Mouse (Mus musculus) heart, embryonic 11.5 days (tissue): Measurements from ENCODE around the gene Cdc42. TPM values are rescaled to one million over a fixed set of nuclear protein-coding genes. Genes with fewer than 3 reads are reported as not detected.

Experiments
- ATAC-seq: fragments of 200-750 bp; cut with Nextera tagmentation; replicated peaks from 2 replicates; pipeline ENCODE4 v1.8.0; 2017; ENCODE audit warnings: moderate library complexity; ENCODE audit not compliant: insufficient number of reproducible peaks, low FRiP score, low TSS enrichment
- H3K27ac ChIP-seq: fragments of 300-500 bp; sonication (generic); 2 replicates; pipeline ENCODE4 v1.5.1; 2014; ENCODE audit warnings: mild to moderate bottlenecking, low read depth, low read length
- H3K27me3 ChIP-seq: fragments of 300-500 bp; sonication (generic); 2 replicates; pipeline ENCODE4 v1.6.1; 2014; ENCODE audit warnings: mild to moderate bottlenecking, low read length, mixed read lengths; ENCODE audit not compliant: control insufficient read depth, insufficient read depth
- H3K36me3 ChIP-seq: fragments of 300-500 bp; sonication (generic); 2 replicates; pipeline ENCODE4 v1.6.1; 2014; ENCODE audit warnings: mild to moderate bottlenecking, low read length, moderate library complexity, mixed read lengths; ENCODE audit not compliant: control insufficient read depth, insufficient read depth
- H3K4me1 ChIP-seq: fragments of 300-500 bp; sonication (generic); 2 replicates; pipeline ENCODE4 v1.6.1; 2014; ENCODE audit warnings: low read length; ENCODE audit not compliant: control insufficient read depth, insufficient read depth
- H3K4me2 ChIP-seq: fragments of 300-500 bp; sonication (generic); 2 replicates; pipeline ENCODE4 v1.6.1; 2014; ENCODE audit warnings: mild to moderate bottlenecking, moderate library complexity
- H3K4me3 ChIP-seq: fragments of 300-500 bp; sonication (generic); 2 replicates; pipeline ENCODE4 v1.5.1; 2014; ENCODE audit warnings: low read depth, low read length
- H3K9ac ChIP-seq: fragments of 300-500 bp; sonication (generic); 2 replicates; pipeline ENCODE4 v1.6.1; 2014; ENCODE audit warnings: mild to moderate bottlenecking, low read depth, low read length, moderate library complexity
- H3K9me3 ChIP-seq: fragments of 300-500 bp; sonication (generic); replicated peaks from 2 replicates; pipeline ENCODE4 v1.6.1; 2016; ENCODE audit warnings: low read length; ENCODE audit not compliant: control insufficient read depth
- WGBS: fragments of 180-500 bp; shearing (Covaris S2); extraction: QIAGEN DNeasy Blood & Tissue Kit; methylation state at CpG from one replicate; pipeline ENCODE4 v1.1.7; 2014; ENCODE audit not compliant: insufficient replicate concordance; 5-methylcytosine and 5-hydroxymethylcytosine counted together
- polyA plus RNA-seq: library from polyadenylated mRNA; unstranded; fragments of >200 nt; fragmentation: Nextera tagmentation; extraction: Ambion mirVana; gene quantifications from 2 replicates; pipeline ENCODE4 v1.2.1, GENCODE M21; 2014

Cdc42 gene
- 525 and 599 TPM in 2 replicates for polyA plus RNA-seq

DNA sequence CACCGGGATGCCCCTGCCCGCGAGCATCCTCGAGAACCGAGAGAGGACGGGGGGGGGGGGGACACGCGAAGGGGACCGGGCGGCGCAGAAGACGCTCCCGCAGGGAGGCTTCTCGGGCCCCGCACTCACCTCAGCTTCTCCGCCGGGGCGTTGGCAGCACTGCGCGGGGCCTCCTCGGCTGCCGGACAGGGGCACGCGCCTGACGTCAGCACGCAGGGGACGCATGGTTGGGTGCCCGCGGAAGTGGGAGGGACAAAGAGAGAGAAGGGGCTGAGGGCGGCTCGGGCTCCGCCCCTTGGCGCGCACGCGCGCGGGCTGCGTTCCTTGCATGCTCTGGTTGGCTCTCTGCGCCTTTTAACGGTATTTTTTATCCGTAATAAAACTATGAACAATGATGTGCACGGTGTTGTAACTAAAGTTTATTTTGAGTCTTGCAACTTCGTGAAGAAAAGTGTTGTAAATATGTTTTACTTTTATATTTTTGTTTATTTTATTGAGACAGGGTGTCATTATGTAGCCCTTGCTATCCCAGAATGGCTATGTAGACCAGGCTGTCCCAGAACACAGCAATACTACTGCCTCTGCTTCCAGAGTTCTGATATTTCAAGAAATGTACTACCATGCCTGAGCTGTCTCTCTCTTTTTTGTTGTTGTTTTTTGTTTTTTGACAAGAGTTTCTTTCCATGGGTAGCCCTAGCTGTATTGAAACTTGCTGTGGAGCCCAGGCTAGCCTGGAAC lies at the start of gene Cdc42:
Cdc42 (minus strand) TSS at position 204 of the 738 bp plus-strand sequence.
- no peaks in the 10 kb centered on the region for H3K9me3 ChIP-seq
- ATAC-seq: peak; percentile 96
- peak within 1 kb of the TSS; percentile 100 for H3K4me3 ChIP-seq
- H3K27ac ChIP-seq: peak within 1 kb of the TSS; percentile 98
- no peaks in the 10 kb centered on the region; the same call in 1 of the 2 replicates for H3K36me3 ChIP-seq
- H3K27me3 ChIP-seq: no peaks in the 10 kb centered on the region
- H3K9ac ChIP-seq: peak within 1 kb of the TSS; percentile 99
- WGBS: 1% methylated on average over 38 of the region's 44 CpGs
- H3K4me1 ChIP-seq: peaks cover 28% of the 10 kb centered on the region; the same call in 1 of the 2 replicates
- peak within 1 kb of the TSS; percentile 76 for H3K4me2 ChIP-seq

DNA sequence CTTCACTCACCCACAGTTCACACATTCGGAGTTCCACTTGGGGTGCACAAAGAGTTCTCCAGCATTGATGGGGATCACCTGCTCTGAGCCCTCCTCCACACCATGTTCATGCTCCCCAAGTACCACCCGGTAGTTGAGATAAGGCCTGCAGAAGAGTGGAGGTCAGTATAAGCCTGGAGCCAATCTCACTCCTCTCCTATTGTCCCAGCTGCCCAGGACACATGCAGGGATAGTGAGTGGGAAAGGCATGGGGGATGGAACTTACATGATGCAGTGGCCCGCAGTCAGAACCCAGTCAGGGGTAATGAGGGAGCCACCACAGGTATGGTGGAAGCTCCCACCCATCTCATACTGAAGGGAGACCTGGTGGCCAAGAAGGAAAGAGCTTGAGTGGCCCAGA lies 48.1 kb upstream of the Cdc42 start:
- Histone ChIP-seq H3K4me2 (no peak overlapping the region), H3K27me3 (no peaks in the 10 kb centered on the region), H3K36me3 (no peaks in the 10 kb centered on the region), H3K9ac (no peak overlapping the region), H3K4me3 (no peak overlapping the region), H3K9me3 (no peaks in the 10 kb centered on the region), H3K27ac (no peak overlapping the region), H3K4me1 (no peaks in the 10 kb centered on the region)
- ATAC-seq: no peak
- WGBS: 88% methylated on average over 3 of the region's 3 CpGs

DNA sequence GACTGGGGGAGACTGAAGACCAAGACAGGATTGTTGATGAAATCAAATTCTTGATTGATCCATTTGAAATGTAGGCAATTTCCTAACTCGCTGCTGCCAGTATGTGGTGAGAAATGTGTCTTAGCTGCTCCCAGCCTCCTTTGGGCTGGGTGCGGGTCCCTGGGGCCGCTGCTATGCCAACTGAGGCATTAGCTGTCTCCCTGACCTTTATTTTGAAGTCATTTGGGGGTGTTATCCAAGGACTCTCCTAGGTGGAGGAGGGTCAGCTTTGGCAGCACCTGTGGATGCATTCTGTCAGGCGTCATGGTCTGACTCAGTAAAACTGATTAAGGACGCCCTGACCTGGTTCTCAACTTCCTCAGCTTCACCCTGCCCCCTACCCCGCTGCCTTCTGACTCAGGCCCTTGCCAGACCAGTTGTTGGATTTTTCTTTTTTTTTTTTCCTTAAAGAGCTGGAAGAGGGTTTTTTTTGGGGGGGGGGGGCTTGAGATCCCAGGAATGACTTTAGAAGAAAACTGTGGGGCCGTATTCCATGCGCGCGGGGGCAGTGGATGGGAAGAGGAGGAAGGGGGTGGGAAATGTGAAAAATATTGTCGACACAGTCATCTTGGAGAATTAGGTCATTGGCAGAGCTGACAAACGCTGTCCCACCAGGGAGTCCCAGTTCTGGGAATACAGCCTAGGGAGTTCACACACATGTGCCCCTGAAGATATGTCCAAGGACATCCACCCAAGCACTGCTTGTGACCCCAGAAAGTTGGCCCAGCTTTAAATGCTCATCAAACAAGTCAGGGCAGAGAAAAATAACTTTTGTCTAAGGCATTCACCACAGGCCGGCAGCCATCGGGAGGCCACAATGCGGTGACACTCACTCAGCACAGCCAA lies 39.4 kb upstream of the Cdc42 start:
- ATAC-seq: no peak
- H3K9me3 ChIP-seq: no peaks in the 10 kb centered on the region
- H3K4me1 ChIP-seq: no peaks in the 10 kb centered on the region
- no peaks in the 10 kb centered on the region for H3K36me3 ChIP-seq
- WGBS: 65% methylated on average over 15 of the region's 15 CpGs
- H3K4me2 ChIP-seq: no peak overlapping the region
- H3K27me3 ChIP-seq: no peaks in the 10 kb centered on the region
- H3K4me3 ChIP-seq: no peak overlapping the region
- H3K9ac ChIP-seq: no peak overlapping the region
- H3K27ac ChIP-seq: no peak overlapping the region

DNA sequence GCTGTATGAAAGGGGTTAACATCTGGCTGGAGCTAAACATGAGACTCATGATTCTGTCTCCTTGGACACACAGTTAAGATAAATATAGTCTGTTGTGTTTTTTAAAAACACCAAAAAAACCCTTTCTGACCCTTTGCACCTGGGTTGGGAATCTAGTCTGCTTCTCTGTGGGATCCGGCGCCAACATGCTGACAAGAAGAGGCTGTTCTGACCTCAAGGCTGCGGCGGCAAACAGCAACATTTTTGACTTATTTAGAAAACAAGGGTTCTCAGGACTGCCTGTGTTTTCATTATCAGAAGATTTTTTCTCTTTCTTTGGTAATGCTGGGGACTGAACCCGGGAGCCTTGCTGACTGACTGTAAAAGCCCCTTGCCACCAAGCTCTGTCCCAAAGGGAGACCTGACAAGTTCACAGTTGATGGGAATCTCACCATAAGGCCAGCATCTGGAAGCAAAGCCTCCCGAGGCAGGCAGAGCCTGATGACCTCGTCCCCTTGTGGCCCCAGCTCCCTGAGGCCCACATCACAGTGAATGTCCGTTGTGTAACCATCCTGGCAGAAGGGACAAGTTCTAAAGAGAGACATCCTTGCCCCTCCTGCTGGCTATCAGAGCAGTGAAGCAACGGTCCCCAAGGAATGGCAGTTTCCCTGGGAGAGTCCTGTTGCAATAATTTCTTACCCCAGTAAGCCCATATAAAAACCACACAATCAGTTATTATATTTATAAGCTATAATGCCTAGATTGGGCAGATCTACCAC lies 36.0 kb upstream of the Cdc42 start:
- H3K9me3 ChIP-seq: no peaks in the 10 kb centered on the region
- 66% methylated on average over 9 of the region's 9 CpGs for WGBS
- H3K4me3 ChIP-seq: no peak overlapping the region
- ATAC-seq: no peak
- no peak overlapping the region for H3K27ac ChIP-seq
- no peak overlapping the region for H3K9ac ChIP-seq
- H3K27me3 ChIP-seq: no peaks in the 10 kb centered on the region
- H3K36me3 ChIP-seq: no peaks in the 10 kb centered on the region
- no peak overlapping the region for H3K4me2 ChIP-seq
- no peaks in the 10 kb centered on the region for H3K4me1 ChIP-seq

DNA sequence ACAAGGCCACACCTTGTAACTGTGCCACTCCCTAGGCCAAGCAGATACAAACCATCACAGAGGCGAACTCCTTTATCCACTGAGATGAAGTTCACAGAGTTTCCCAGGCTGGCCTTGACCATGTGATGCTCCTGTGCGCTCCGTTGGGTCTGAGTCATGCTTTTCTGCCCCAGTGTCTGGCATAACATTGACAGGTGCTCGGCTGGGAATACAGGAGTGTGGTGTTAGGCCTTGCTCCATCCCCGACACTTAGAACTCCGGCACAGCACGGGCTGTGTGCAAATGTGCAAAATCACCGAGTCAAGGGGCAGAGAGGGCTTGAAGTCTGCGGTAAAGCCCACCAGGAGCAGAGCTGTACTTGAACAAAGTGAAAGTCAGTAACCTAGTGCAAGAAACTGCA lies 35.4 kb upstream of the Cdc42 start:
- Histone ChIP-seq H3K9ac (no peak overlapping the region), H3K27ac (no peak overlapping the region), H3K4me2 (no peak overlapping the region), H3K4me1 (no peaks in the 10 kb centered on the region), H3K36me3 (no peaks in the 10 kb centered on the region), H3K9me3 (no peaks in the 10 kb centered on the region), H3K27me3 (no peaks in the 10 kb centered on the region), H3K4me3 (no peak overlapping the region)
- 81% methylated on average over 9 of the region's 9 CpGs for WGBS
- ATAC-seq: no peak

DNA sequence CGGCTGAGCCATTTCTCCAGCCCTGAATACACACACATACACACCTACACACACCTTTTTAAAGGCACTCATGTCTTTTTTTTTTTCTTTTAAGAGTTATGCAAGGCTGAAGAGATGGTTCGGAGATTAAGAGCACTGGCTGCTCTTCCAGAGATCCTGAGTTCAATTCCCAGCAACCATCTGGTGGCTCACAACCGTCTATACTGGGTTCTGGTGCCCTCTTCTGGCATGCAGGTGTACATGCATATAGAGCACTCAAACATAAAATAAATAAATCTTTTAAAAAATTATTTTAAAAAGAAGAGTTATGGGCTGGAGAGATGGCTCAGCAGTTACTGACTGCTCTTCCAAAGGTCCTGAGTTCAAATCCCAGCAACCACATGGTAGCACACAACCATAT lies 33.8 kb upstream of the Cdc42 start:
- no peak overlapping the region for H3K4me3 ChIP-seq
- H3K9me3 ChIP-seq: no peaks in the 10 kb centered on the region
- H3K27ac ChIP-seq: no peak overlapping the region
- ATAC-seq: no peak
- no peaks in the 10 kb centered on the region for H3K27me3 ChIP-seq
- WGBS: 90% methylated on average over 3 of the region's 3 CpGs
- no peaks in the 10 kb centered on the region for H3K36me3 ChIP-seq
- no peak overlapping the region for H3K4me2 ChIP-seq
- no peaks in the 10 kb centered on the region for H3K4me1 ChIP-seq
- H3K9ac ChIP-seq: no peak overlapping the region

DNA sequence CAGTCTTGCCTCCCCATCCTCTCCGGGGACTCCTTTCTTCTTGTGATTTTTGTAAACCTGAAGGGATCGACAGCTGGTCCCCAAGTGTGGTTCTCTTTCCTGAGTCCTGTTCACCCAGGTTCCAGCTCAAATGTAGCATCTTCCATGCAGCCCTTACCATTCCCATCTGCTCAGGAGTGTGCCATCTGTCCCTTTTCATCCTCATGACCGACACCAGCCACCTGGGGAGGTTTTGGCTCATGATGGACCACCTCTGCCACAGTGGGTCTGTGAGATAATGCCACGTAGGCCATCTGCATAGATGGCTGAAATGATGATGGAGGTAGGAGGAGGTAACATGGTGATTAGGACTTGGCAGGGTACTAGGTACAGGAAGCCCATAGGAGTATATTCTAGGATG lies 32.7 kb upstream of the Cdc42 start:
- Histone ChIP-seq H3K36me3 (no peaks in the 10 kb centered on the region), H3K4me3 (no peak overlapping the region), H3K4me2 (no peak overlapping the region), H3K27me3 (no peaks in the 10 kb centered on the region), H3K27ac (no peak overlapping the region), H3K9me3 (no peaks in the 10 kb centered on the region), H3K9ac (no peak overlapping the region), H3K4me1 (no peaks in the 10 kb centered on the region)
- ATAC-seq: no peak
- WGBS: 91% methylated on average over 4 of the region's 4 CpGs

DNA sequence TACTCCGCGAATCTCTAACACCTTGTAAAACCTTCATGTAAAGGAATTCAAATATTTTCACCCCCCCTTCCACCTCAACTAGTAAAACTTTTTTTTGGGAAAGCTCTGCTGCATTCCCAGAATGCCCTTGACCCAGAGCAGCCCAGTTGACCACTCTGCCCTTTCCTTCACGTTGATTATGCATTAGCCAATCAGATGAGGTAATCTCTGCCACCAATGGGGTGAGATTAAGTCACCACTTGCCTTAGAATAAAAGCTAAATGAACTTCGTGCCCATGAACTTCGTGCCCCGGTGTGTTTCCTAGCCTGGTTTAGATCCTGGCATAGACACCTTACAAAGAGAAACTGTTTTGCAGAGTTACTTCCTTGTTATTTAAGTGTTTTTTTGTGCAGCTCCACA lies 31.5 kb upstream of the Cdc42 start:
- H3K9me3 ChIP-seq: no peaks in the 10 kb centered on the region
- H3K4me3 ChIP-seq: peak overlapping the region; percentile 72
- no peaks in the 10 kb centered on the region for H3K4me1 ChIP-seq
- H3K4me2 ChIP-seq: peak overlapping the region; percentile 87
- ATAC-seq: no peak
- no peaks in the 10 kb centered on the region for H3K36me3 ChIP-seq
- WGBS: 47% methylated on average over 6 of the region's 6 CpGs
- peak overlapping the region; percentile 91; the same call in 1 of the 2 replicates for H3K27ac ChIP-seq
- H3K27me3 ChIP-seq: no peaks in the 10 kb centered on the region
- H3K9ac ChIP-seq: peak overlapping the region; percentile 86
